Mouse (Mus musculus): ENCODE results near the gene Sesn3.

DNA sequence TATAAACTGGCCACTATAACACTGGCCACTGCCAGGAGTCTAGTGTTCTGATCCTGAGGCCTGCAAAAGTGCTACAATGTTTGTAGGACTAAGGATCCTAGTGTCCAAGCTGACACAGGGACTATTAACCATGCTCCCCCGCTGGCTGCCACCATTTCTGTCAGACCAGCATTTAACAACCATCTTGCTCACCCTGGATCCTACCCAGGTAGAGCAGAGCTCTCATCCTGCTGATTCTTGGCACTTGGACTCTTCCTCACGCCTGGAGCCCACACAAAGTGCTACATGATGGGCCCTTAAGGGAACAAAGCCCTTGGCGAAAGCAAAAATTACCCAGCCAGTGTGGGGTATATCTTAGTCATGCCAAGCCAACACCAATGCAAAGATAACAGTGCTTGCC, 62.0 kb downstream of the Sesn3 start:
- TF ChIP-seq GATA1 (IDR thresholded peaks at IDR 0.05; ENCODE audit: borderline replicate concordance, low read length) (no peak), FLI1 (IDR thresholded peaks at IDR 0.05; ENCODE audit: low read length) (no peak)
